Comparison of ENCODE assay signal across 11 mouse cellular contexts in the genomic region with DNA sequence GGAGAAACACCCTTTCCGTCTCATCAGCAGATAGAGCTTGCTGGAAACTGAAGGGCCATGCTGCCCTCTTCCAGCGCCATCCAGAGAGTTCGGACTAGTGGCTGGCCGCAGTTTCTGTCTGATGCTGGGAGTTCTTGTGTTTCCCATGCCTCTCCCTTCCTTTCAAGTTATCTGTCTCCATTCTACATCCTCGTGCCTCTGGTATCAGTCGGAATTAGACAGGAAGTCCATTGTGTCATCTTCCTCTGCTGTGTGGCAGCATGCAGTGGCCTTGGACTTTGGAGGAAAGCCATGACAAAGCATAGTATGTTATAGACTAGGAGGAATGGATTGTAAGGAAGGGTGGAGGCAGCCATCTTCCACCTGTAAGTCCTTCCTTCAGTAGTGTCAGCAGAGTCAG.
A peak's percentile ranks its signal among the peaks of the same experiment; 100 is the strongest.
DNase-seq lines count a peak whose midpoint lies in the region; ATAC-seq and TF ChIP-seq lines count a peak whose summit lies in the region.
"Had no signal": no experiment of that assay in that cellular context is flagged by ENCODE, and none has a peak within 500 bp of the region (broad histone marks: within the 10 kb centered on the region; RNA-seq: fewer than 3 reads in every experiment).

No protein-coding gene starts in this region.

- WGBS in heart, embryonic 10.5 days, result 48% methylated on average over 6 of the region's 6 CpGs
- 35% methylated on average over 6 of the region's 6 CpGs for WGBS in liver, embryonic 12.5 days (ENCODE audit: insufficient replicate concordance)
- WGBS in lung, embryonic 14.5 days, result 50% methylated on average over 6 of the region's 6 CpGs
- 49% methylated on average over 6 of the region's 6 CpGs for WGBS in stomach, embryonic 16.5 days

- H3K4me3 ChIP-seq in heart, embryonic 10.5 days, result no peak overlapping the region
- no peak overlapping the region for H3K4me3 ChIP-seq in liver, embryonic 12.5 days
- no peak overlapping the region for H3K4me3 ChIP-seq in lung, embryonic 14.5 days (ENCODE audit: low read depth, low read length)
- no peak overlapping the region for H3K4me3 ChIP-seq in stomach, embryonic 16.5 days (replicated peaks; ENCODE audit: low read length)
- H3K4me3 ChIP-seq: midbrain, embryonic 13.5 days had no signal

- H3K9ac ChIP-seq in liver, embryonic 12.5 days, result no peak overlapping the region
- no peak overlapping the region for H3K9ac ChIP-seq in lung, embryonic 14.5 days
- H3K9ac ChIP-seq in stomach, embryonic 16.5 days (ENCODE audit: low read length), result no peak overlapping the region
- H3K9ac ChIP-seq: hindbrain, embryonic 14.5 days; midbrain, embryonic 13.5 days had no signal

- DNase-seq in heart, embryonic 10.5 days (ENCODE audit: low spot score), result no peak
- no peak for DNase-seq in heart, adult 11 months
- DNase-seq in liver, result no peak
- no peak for DNase-seq in lung, embryonic 14.5 days
- DNase-seq in adrenal gland, postnatal 4 days (ENCODE audit: low spot score in 2 of 2), result no peak
- no peak for DNase-seq in retina, embryonic 14.5 days (ENCODE audit: low spot score)
- DNase-seq: adrenal gland, adult 8-10 months had no signal

- 0 out of 2 replicates have a peak overlapping the region, but pooled peaks have one; percentile 8 for H3K4me2 ChIP-seq in liver, embryonic 12.5 days
- H3K4me2 ChIP-seq in lung, embryonic 14.5 days, result peak overlapping the region; percentile 36; the same call in 1 of the 2 replicates
- 0 out of 2 replicates have a peak overlapping the region, but pooled peaks have one; percentile 17 for H3K4me2 ChIP-seq in stomach, embryonic 16.5 days (ENCODE audit: low read depth, low read length)
- H3K4me2 ChIP-seq: hindbrain, embryonic 14.5 days; midbrain, embryonic 13.5 days had no signal

- no peaks in the 10 kb centered on the region for H3K36me3 ChIP-seq in heart, embryonic 10.5 days
- H3K36me3 ChIP-seq in liver, embryonic 12.5 days, result no peaks in the 10 kb centered on the region
- H3K36me3 ChIP-seq in lung, embryonic 14.5 days (ENCODE audit: insufficient read depth), result no peaks in the 10 kb centered on the region
- no peaks in the 10 kb centered on the region for H3K36me3 ChIP-seq in stomach, embryonic 16.5 days (ENCODE audit: control insufficient read depth, insufficient read depth, low read length)
- H3K36me3 ChIP-seq: midbrain, embryonic 13.5 days had no signal

- ATAC-seq in liver, embryonic 12.5 days, result no peak
- ATAC-seq in lung, embryonic 14.5 days (ENCODE audit: insufficient read depth), result no peak
- ATAC-seq in stomach, embryonic 16.5 days (ENCODE audit: insufficient read depth, low FRiP score), result no peak
- ATAC-seq: midbrain, embryonic 13.5 days had no signal

- H3K9me3 ChIP-seq in heart, embryonic 10.5 days, result no peaks in the 10 kb centered on the region
- no peaks in the 10 kb centered on the region for H3K9me3 ChIP-seq in liver, embryonic 12.5 days (replicated peaks)
- H3K9me3 ChIP-seq in lung, embryonic 14.5 days (ENCODE audit: low read depth, low read length), result no peaks in the 10 kb centered on the region
- H3K9me3 ChIP-seq in stomach, embryonic 16.5 days (replicated peaks; ENCODE audit: control insufficient read depth, low read length), result no peaks in the 10 kb centered on the region
- H3K9me3 ChIP-seq: midbrain, embryonic 13.5 days had no signal

- H3K27me3 ChIP-seq in heart, embryonic 10.5 days (ENCODE audit: insufficient read depth, poor library complexity, severe bottlenecking), result peaks cover 5% of the 10 kb centered on the region; the same call in 1 of the 2 replicates
- no peaks in the 10 kb centered on the region for H3K27me3 ChIP-seq in liver, embryonic 12.5 days (replicated peaks)
- H3K27me3 ChIP-seq in lung, embryonic 14.5 days (ENCODE audit: insufficient read depth, low read length), result no peaks in the 10 kb centered on the region
- H3K27me3 ChIP-seq in stomach, embryonic 16.5 days (ENCODE audit: control insufficient read depth, insufficient read depth, low read length), result no peaks in the 10 kb centered on the region

- TF ChIP-seq CTCF in lung, embryonic 14.5 days (IDR thresholded peaks at IDR 0.05; ENCODE audit: low read depth), result no peak

- H3K27ac ChIP-seq in heart, embryonic 10.5 days, result 0 out of 2 replicates have a peak overlapping the region, but pooled peaks have one; percentile 9
- no peak overlapping the region for H3K27ac ChIP-seq in liver, embryonic 12.5 days
- no peak overlapping the region for H3K27ac ChIP-seq in lung, embryonic 14.5 days (ENCODE audit: low read depth)
- H3K27ac ChIP-seq in stomach, embryonic 16.5 days (ENCODE audit: low read length), result no peak overlapping the region
- H3K27ac ChIP-seq: hindbrain, embryonic 14.5 days; midbrain, embryonic 13.5 days had no signal

- peaks cover 18% of the 10 kb centered on the region for H3K4me1 ChIP-seq in heart, embryonic 10.5 days
- no peaks in the 10 kb centered on the region for H3K4me1 ChIP-seq in liver, embryonic 12.5 days
- no peaks in the 10 kb centered on the region for H3K4me1 ChIP-seq in lung, embryonic 14.5 days (ENCODE audit: insufficient read depth)
- H3K4me1 ChIP-seq in stomach, embryonic 16.5 days (ENCODE audit: control insufficient read depth, insufficient read depth, low read length), result no peaks in the 10 kb centered on the region; the same call in 1 of the 2 replicates
